Mouse (Mus musculus) spleen, adult 10 weeks (tissue): ENCODE data around the gene Brsk1. TPM values are rescaled to one million over a fixed set of nuclear protein-coding genes. Genes with fewer than 3 reads are reported as not detected.

Source experiments
- polyA plus RNA-seq: library from polyadenylated mRNA; stranded (reverse); fragments of 350-450 nt; fragmentation: Illumina TruSeq; extraction: RNeasy Lipid Tissue Mini Kit (QIAGEN cat#74804); gene quantifications from one replicate; pipeline ENCODE4 v1.2.3, GENCODE M21; 2015; ENCODE audit warnings: low replicate concordance; ENCODE audit not compliant: insufficient read depth

The Brsk1 gene
- 0.57 TPM for polyA plus RNA-seq

GRCm38 (mm10) chr7:4690387-4690786, at the start of gene Brsk1:
Gene Brsk1, plus strand, starts transcription at chr7:4690604.

GRCm38 (mm10) chr7:4658912-4659551, 31.4 kb upstream of the Brsk1 start, which contains the start of gene Ppp6r1:
Gene Ppp6r1, minus strand, starts transcription at chr7:4659019.

GRCm38 (mm10) chr7:4684632-4685417, 5.6 kb upstream of the Brsk1 start, which contains the start of gene Hspbp1:
Gene Hspbp1, minus strand, starts transcription at chr7:4685068.

GRCm38 (mm10) chr7:4725169-4725568, 34.8 kb downstream of the Brsk1 start, which contains the start of gene Tmem150b:
Gene Tmem150b, minus strand, starts transcription at chr7:4725249.

GRCm38 (mm10) chr7:4739544-4740275, 49.3 kb downstream of the Brsk1 start, which contains the start of gene Kmt5c:
Gene Kmt5c, plus strand, starts transcription at chr7:4740115.

GRCm38 (mm10) chr7:4752821-4753570, 62.6 kb downstream of the Brsk1 start, which contains the start of gene Cox6b2:
Gene Cox6b2, minus strand, starts transcription at chr7:4753094.

Other genes starting within 250 kb of the Brsk1 start
- gene Rdh13, start 245.0 kb upstream of the Brsk1 start, polyA plus RNA-seq = 8.5 TPM
- gene Eps8l1, start 229.9 kb upstream of the Brsk1 start, polyA plus RNA-seq = 35.4 TPM
- 152 TPM for gene Ppp1r12c, start 188.9 kb upstream of the Brsk1 start, polyA plus RNA-seq
- gene Tnnt1, start 174.2 kb upstream of the Brsk1 start, polyA plus RNA-seq = 4.6 TPM
- gene Tnni3, start 166.4 kb upstream of the Brsk1 start, polyA plus RNA-seq = 7.0 TPM
- gene Dnaaf3, start 158.2 kb upstream of the Brsk1 start, polyA plus RNA-seq = 2.6 TPM
- 0.18 TPM for gene Syt5, start 143.1 kb upstream of the Brsk1 start, polyA plus RNA-seq
- gene Ptprh, start 86.6 kb upstream of the Brsk1 start, polyA plus RNA-seq = 0.14 TPM
- gene Tmem86b, start 59.2 kb upstream of the Brsk1 start, polyA plus RNA-seq = 12.5 TPM
- gene Ppp6r1, start 31.6 kb upstream of the Brsk1 start, polyA plus RNA-seq = 69.8 TPM
- gene Hspbp1, start 5.5 kb upstream of the Brsk1 start, polyA plus RNA-seq = 4.8 TPM
- 8.1 TPM for gene Tmem150b, start 34.6 kb downstream of the Brsk1 start, polyA plus RNA-seq
- gene Kmt5c, start 49.5 kb downstream of the Brsk1 start, polyA plus RNA-seq = 30.4 TPM
- gene Cox6b2, start 62.5 kb downstream of the Brsk1 start, polyA plus RNA-seq = 5.1 TPM
- not detected for gene Fam71e2, start 80.7 kb downstream of the Brsk1 start, polyA plus RNA-seq
- gene Il11, start 92.3 kb downstream of the Brsk1 start, polyA plus RNA-seq = 0.11 TPM
- not detected for gene Tmem190, start 92.3 kb downstream of the Brsk1 start, polyA plus RNA-seq
- gene Tmem238, start 99.1 kb downstream of the Brsk1 start, polyA plus RNA-seq = 1.6 TPM
- 457 TPM for gene Rpl28, start 102.3 kb downstream of the Brsk1 start, polyA plus RNA-seq
- 78.0 TPM for gene Ube2s, start 122.0 kb downstream of the Brsk1 start, polyA plus RNA-seq
- 0.07 TPM for gene Shisa7, start 154.1 kb downstream of the Brsk1 start, polyA plus RNA-seq
- gene Isoc2b, start 179.7 kb downstream of the Brsk1 start, polyA plus RNA-seq = 9.3 TPM
- gene Isoc2a, start 186.5 kb downstream of the Brsk1 start, polyA plus RNA-seq = 4.7 TPM
- gene Gm36210, start 215.9 kb downstream of the Brsk1 start, polyA plus RNA-seq = not detected
- 1.1 TPM for gene Zfp628, start 224.6 kb downstream of the Brsk1 start, polyA plus RNA-seq
- gene Nat14, start 231.4 kb downstream of the Brsk1 start, polyA plus RNA-seq = 2.1 TPM
- gene Ssc5d, start 235.2 kb downstream of the Brsk1 start, polyA plus RNA-seq = 1.2 TPM